8 mouse cellular contexts compared by ENCODE assay signal in genomic region chr2:45115211-45115610, GRCm38 (mm10). TPM values are rescaled to one million over a fixed set of nuclear protein-coding genes. Genes with fewer than 3 reads are reported as not detected.
DNase-seq lines count a peak whose midpoint lies in the region; ATAC-seq and TF ChIP-seq lines count a peak whose summit lies in the region.

No protein-coding gene starts in this region.

- WGBS in embryonic facial prominence, embryonic 15.5 days = 15% methylated on average over 6 of the region's 6 CpGs
- WGBS in hindbrain, embryonic 15.5 days = 7% methylated on average over 6 of the region's 6 CpGs
- 90% methylated on average over 6 of the region's 6 CpGs for WGBS in thymus, adult 2 months

- no peak for TF ChIP-seq POLR2A in myocyte (IDR thresholded peaks at IDR 0.05; ENCODE audit: insufficient read length, low read depth)
- TF ChIP-seq POLR2A in thymus, adult 2 months (IDR thresholded peaks at IDR 0.05; ENCODE audit: control insufficient read depth, extremely low read depth, insufficient read depth, low read length, poor library complexity) = no peak

- no peak for TF ChIP-seq CTCF in left cerebral cortex, adult 2 months (IDR thresholded peaks at IDR 0.05)
- no peak for TF ChIP-seq CTCF in thymus, adult 2 months (IDR thresholded peaks at IDR 0.05; ENCODE audit: borderline replicate concordance, control insufficient read depth, extremely low read depth, insufficient read depth, low read length, poor library complexity)

- H3K79me2 ChIP-seq in myocyte (ENCODE audit: control insufficient read depth, insufficient read depth) = peaks cover 33% of the 10 kb centered on the region

- no peaks in the 10 kb centered on the region for H3K36me3 ChIP-seq in embryonic facial prominence, embryonic 15.5 days
- H3K36me3 ChIP-seq in hindbrain, embryonic 15.5 days = no peaks in the 10 kb centered on the region
- H3K36me3 ChIP-seq in myocyte (ENCODE audit: control insufficient read depth, insufficient read depth) = no peaks in the 10 kb centered on the region
- no peaks in the 10 kb centered on the region for H3K36me3 ChIP-seq in thymus, adult 2 months (ENCODE audit: control insufficient read depth, insufficient read depth, low read length)

- intact Hi-C loops in left cerebral cortex, adult 2 months (cut with DNase I) = loop anchor here (5.0 to 10.0 kb wide), 4 partner anchors 67 to 780 kb away; no protein-coding TSS in a partner anchor

- no peaks in the 10 kb centered on the region for H3K9me3 ChIP-seq in embryonic facial prominence, embryonic 15.5 days (replicated peaks)
- H3K9me3 ChIP-seq in hindbrain, embryonic 15.5 days = no peaks in the 10 kb centered on the region

- peak overlapping the region; percentile 56 for H3K4me2 ChIP-seq in embryonic facial prominence, embryonic 15.5 days (replicated peaks)
- peak overlapping the region; percentile 81 for H3K4me2 ChIP-seq in hindbrain, embryonic 15.5 days
- peak overlapping the region; percentile 75 for H3K4me2 ChIP-seq in myocyte (ENCODE audit: low read depth)

- H3K4me1 ChIP-seq in embryonic facial prominence, embryonic 15.5 days = peaks cover 5% of the 10 kb centered on the region; the same call in 1 of the 2 replicates
- peaks cover 28% of the 10 kb centered on the region for H3K4me1 ChIP-seq in hindbrain, embryonic 15.5 days (replicated peaks)
- peaks cover 19% of the 10 kb centered on the region for H3K4me1 ChIP-seq in thymus, adult 2 months (replicated peaks; ENCODE audit: control insufficient read depth, insufficient read depth, low read length)

- no peak for ATAC-seq in embryonic facial prominence, embryonic 15.5 days (ENCODE audit: insufficient number of reproducible peaks, low FRiP score, low TSS enrichment, low read depth)
- no peak for ATAC-seq in hindbrain, embryonic 15.5 days (ENCODE audit: low FRiP score, low read depth)

- H3K9ac ChIP-seq in embryonic facial prominence, embryonic 15.5 days = 0 out of 2 replicates have a peak overlapping the region, but pooled peaks have one; percentile 58
- peak overlapping the region; percentile 58 for H3K9ac ChIP-seq in hindbrain, embryonic 15.5 days

- peak in 1 of 2 experiments; percentile 16 for DNase-seq in left cerebral cortex, adult 2 months (ENCODE audit: extremely low spot score in 1 of 2, low spot score in 2 of 2)
- no peak for DNase-seq in left cerebral cortex, adult 18-20 months (ENCODE audit: low spot score in 2 of 2)
- DNase-seq in thymus, adult 2 months = no peak
- no peak for DNase-seq in gastrocnemius, postnatal 4 days (ENCODE audit: low spot score in 2 of 2)
- no peak for DNase-seq in layer of hippocampus, adult 9-10 months (ENCODE audit: low spot score)

- H3K27ac ChIP-seq in left cerebral cortex, adult 2 months = peak overlapping the region; percentile 95
- peak overlapping the region; percentile 86 for H3K27ac ChIP-seq in embryonic facial prominence, embryonic 15.5 days (replicated peaks)
- peak overlapping the region; percentile 82; the same call in 1 of the 2 replicates for H3K27ac ChIP-seq in hindbrain, embryonic 15.5 days (replicated peaks)
- no peak overlapping the region for H3K27ac ChIP-seq in thymus, adult 2 months (ENCODE audit: control insufficient read depth, insufficient read depth, low read length)

- H3K27me3 ChIP-seq in embryonic facial prominence, embryonic 15.5 days = peaks cover 3% of the 10 kb centered on the region; the same call in 1 of the 2 replicates
- 0 out of 2 replicates have a peak, but pooled peaks cover 2% of the 10 kb centered on the region for H3K27me3 ChIP-seq in hindbrain, embryonic 15.5 days
- no peaks in the 10 kb centered on the region for H3K27me3 ChIP-seq in myocyte (ENCODE audit: control insufficient read depth, insufficient read depth, insufficient read length)
- H3K27me3 ChIP-seq in thymus, adult 2 months (ENCODE audit: control insufficient read depth, insufficient read depth, low read length) = peaks cover 5% of the 10 kb centered on the region; the same call in 1 of the 2 replicates

- H3ac ChIP-seq in myocyte (ENCODE audit: control insufficient read depth, insufficient read length) = no peak overlapping the region

- H3K4me3 ChIP-seq in left cerebral cortex, adult 2 months = peak overlapping the region; percentile 86
- H3K4me3 ChIP-seq in embryonic facial prominence, embryonic 15.5 days (replicated peaks) = peak overlapping the region; percentile 55
- peak overlapping the region; percentile 52 for H3K4me3 ChIP-seq in hindbrain, embryonic 15.5 days
- H3K4me3 ChIP-seq in myocyte = peak overlapping the region; percentile 75
- no peak overlapping the region for H3K4me3 ChIP-seq in thymus, adult 2 months (ENCODE audit: control insufficient read depth, insufficient read depth, low read length)

TF ChIP-seq in myocyte, 11 proteins besides CTCF, POLR2A, EP300 and RAD21:
- TF ChIP-seq MYOD1 (IDR thresholded peaks at IDR 0.05; ENCODE audit: control insufficient read depth in 1 of 3, insufficient read length in 2 of 3, low read depth in 2 of 3) (no peak), USF1 (IDR thresholded peaks at IDR 0.05; ENCODE audit: low read depth) (no peak), MAX (IDR thresholded peaks at IDR 0.05; ENCODE audit: low read depth) (no peak), REST (IDR thresholded peaks at IDR 0.05; ENCODE audit: insufficient read depth, insufficient read length) (no peak), TCF12 (IDR thresholded peaks at IDR 0.05; ENCODE audit: insufficient read depth, poor library complexity, severe bottlenecking) (no peak), SRF (IDR thresholded peaks at IDR 0.05; ENCODE audit: control insufficient read depth, insufficient read length, low read depth) (no peak), CEBPB (IDR thresholded peaks at IDR 0.05; ENCODE audit: insufficient read depth, poor library complexity, severe bottlenecking) (no peak), MYOG (IDR thresholded peaks at IDR 0.05; ENCODE audit: control insufficient read depth in 1 of 3, insufficient read depth in 1 of 3, insufficient read length in 2 of 3, low read depth in 2 of 3) (no peak), TCF3 (IDR thresholded peaks at IDR 0.05; ENCODE audit: insufficient read length, low read depth) (no peak), POLR2AphosphoS2 (IDR thresholded peaks at IDR 0.05; ENCODE audit: insufficient read length, low read depth) (no peak), E2F4 (IDR thresholded peaks at IDR 0.05; ENCODE audit: insufficient read depth) (no peak)

RNA-seq across cellular contexts. Expression of gene Zeb2, which starts 2.0 kb away (rescaled TPM):
- 100 to 1,000 TPM; 156 to 181 TPM for total RNA-seq in left cerebral cortex, adult 2 months (2021)
- total RNA-seq in left cerebral cortex, adult 18-20 months (2021) = 100 to 1,000 TPM; 141 to 180 TPM
- polyA plus RNA-seq in embryonic facial prominence, embryonic 15.5 days (2015; fragmentation: Nextera tagmentation; extraction: Ambion mirVana) = 69.8 and 71.2 TPM in 2 replicates
- polyA plus RNA-seq in hindbrain, embryonic 15.5 days (2015; fragmentation: Nextera tagmentation; extraction: Ambion mirVana) = 37.0 and 38.0 TPM in 2 replicates
- 10.8 TPM for polyA plus RNA-seq in myocyte (2012; fragmentation: generic; extraction: Trizol)
- 6.5 and 8.7 TPM in 2 replicates for polyA plus RNA-seq in thymus, adult 2 months (2012; rRNA removed)
- total RNA-seq in gastrocnemius, postnatal 4 days (2021) = 100 to 1,000 TPM; 146 to 156 TPM
